Mouse (Mus musculus) megakaryocyte, adult 5-6 weeks (primary cell): ENCODE measurements at regions not wholly inside any gene's neighbourhood (a gene's known extent, or its start where the extent isn't known, plus 50 kb on each side); places are given as distances from the start of the nearest gene placed in this dataset.

Source experiments
- ATAC-seq: 2 replicates; pipeline ENCODE4 v1.8.0; 2016; ENCODE audit warnings: mild to moderate bottlenecking, inconsistent platforms; ENCODE audit not compliant: poor library complexity, severe bottlenecking

- ATAC-seq, result no peak
Observed at GRCm38 (mm10) chr4:37445268-37445667, 493.7 kb upstream of the Lingo2 start.

GRCm38 (mm10) chr4:37412755-37413154 lies 461.2 kb upstream of the Lingo2 start:
- peak; percentile 57 for ATAC-seq

- no peak for ATAC-seq
Observed at GRCm38 (mm10) chr4:37388118-37388517, 436.6 kb upstream of the Lingo2 start.

GRCm38 (mm10) chr4:37386882-37387281 lies 435.3 kb upstream of the Lingo2 start:
- ATAC-seq, result no peak

GRCm38 (mm10) chr4:37364209-37364608 lies 412.7 kb upstream of the Lingo2 start:
- peak; percentile 33; the same call in 1 of the 2 replicates for ATAC-seq

GRCm38 (mm10) chr4:37361254-37361653 lies 409.7 kb upstream of the Lingo2 start:
- no peak for ATAC-seq

GRCm38 (mm10) chr4:37338376-37338775 lies 386.8 kb upstream of the Lingo2 start:
- ATAC-seq, result no peak
